Mouse (Mus musculus) adrenal gland, adult 2 months (tissue): Measurements from ENCODE around the gene Aox4. TPM values are rescaled to one million over a fixed set of nuclear protein-coding genes. Genes with fewer than 3 reads are reported as not detected.

ENCODE experiments used
- DNase-seq: peaks from one replicate; pipeline ENCODE4 v3.0.0; 2021
- polyA plus RNA-seq: library from polyadenylated mRNA; depleted of rRNA; stranded (reverse); fragments of >200 nt; gene quantifications from 2 replicates; pipeline ENCODE4 v1.2.3, GENCODE M21; 2012
- total RNA-seq, 2 experiments: library from RNA; stranded (reverse); gene quantifications; 2 replicates each; pipeline ENCODE4 v1.2.3; 2021

Gene Aox4
- total and polyA plus RNA-seq, 3 experiments = 0.10 TPM; not detected in 2

- DNase-seq = no peak
Measured at GRCm38 (mm10) chr1:58244487-58244886, 34.3 kb downstream of the Aox4 start.

DNA sequence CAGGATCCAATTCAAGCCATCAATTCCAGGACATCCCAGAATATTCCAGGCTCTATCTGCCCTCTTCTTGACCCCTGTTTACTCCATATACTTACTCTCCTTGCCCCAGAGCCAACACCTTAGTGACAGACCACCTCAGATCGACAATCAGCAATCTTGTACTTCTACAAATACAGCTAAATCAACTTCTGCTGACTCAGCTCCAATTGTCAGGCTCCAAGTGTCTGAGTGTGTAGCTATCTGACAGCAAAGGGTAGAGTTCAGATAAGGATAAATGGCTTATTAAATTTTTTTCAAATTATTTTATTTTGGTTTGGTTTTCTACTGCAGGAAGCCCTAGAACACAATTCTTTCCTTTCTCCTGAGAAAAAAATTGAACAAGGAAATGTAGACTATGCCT lies 38.3 kb downstream of the Aox4 start:
- no peak for DNase-seq

GRCm38 (mm10) chr1:58253466-58253865 lies 43.3 kb downstream of the Aox4 start:
- DNase-seq = no peak

DNA sequence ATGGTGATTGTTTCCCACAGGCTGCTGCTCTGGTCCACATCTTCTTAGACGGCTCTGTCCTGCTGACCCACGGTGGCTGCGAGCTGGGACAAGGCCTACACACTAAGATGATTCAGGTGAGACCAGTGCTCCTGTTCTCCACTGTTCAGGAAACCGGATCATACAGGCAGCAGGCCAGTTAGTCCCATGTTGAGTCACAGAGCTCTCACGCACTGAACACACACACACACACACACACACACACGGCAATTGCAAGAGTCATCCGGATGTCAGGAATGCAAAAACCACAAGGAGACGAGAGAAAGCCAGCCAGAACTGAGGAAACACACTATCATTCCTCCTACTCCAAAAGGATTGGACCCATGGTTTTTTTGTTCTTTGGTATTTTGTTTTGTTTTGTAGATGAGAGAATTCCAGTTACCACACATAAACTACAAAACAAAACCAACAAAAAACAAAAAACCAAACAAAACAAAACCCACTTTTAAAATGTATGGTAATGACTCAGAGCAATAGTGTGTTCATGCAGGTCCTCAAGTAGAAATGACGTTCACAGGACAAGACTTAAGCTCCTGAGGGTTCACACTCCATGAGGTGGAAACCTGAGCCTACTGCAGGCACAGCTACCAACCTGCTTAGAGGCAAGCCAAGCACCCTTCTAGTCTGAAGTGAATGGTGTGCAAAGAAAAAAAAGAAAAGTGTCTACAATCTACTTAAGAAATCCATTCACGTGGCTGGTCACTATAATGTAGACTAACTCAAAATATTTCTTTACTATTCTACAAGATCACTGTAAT lies 47.2 kb downstream of the Aox4 start:
- DNase-seq = no peak

DNA sequence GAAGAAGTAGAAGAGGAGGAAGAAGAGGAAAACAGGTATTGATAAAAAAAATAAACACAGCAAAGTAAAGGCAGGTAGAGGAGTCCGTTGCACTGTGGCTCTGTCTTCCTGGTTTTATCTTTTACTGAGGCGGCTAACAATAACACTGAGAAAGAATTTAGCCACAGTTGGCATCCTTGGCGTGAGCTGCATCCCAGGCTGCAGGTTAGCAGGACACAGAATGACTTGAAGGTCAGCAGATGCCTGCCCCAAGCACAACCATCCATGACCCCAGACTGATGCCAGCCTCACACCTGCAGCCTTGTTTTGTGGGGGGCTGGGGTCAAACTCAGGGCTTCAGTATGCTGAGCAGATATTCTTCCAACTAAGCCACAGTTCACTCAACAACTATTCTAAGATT lies 50.1 kb downstream of the Aox4 start:
- DNase-seq = no peak

DNA sequence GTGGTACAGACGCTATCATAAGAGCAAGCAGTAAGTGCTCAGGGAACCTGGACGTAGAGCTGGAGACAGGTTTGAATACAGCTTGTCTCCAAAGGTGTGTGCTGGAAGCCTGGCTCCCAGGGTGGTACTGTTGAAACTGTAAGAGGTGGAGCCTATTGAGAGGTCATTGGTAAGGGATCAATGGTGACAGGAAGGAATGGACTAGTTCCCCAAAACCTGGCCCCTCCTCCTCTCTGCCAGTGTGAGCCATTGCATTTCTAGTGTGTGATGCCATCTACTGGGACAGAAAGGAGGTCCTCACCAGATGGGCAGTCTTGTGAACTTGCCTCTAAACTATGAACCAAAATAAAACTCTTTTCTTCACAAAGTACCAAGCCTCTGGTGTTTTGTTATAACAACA lies 58.0 kb downstream of the Aox4 start:
- DNase-seq = no peak

- peak; percentile 32 for DNase-seq
Measured at GRCm38 (mm10) chr1:58270807-58271569, 60.8 kb downstream of the Aox4 start.

DNA sequence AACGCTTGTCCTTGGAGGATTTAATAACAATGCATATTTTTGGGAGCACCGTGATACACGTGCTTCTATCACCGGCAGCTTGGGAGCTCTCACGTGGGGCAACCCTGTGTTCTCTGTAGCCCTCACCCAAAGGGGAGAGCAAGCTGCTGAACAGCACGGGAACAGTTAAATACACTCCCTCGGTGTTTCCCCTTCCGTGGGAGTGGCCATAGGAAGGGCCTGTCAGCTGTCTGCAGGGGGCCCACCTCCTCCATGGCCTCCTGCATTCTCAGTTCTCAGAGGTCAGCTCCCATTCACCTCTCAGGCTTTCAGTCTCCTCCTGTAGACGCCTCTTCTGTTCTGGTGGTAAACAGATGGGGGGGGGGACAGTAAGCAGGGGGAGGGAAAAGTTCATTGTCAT lies 65.7 kb downstream of the Aox4 start:
- DNase-seq = no peak

DNA sequence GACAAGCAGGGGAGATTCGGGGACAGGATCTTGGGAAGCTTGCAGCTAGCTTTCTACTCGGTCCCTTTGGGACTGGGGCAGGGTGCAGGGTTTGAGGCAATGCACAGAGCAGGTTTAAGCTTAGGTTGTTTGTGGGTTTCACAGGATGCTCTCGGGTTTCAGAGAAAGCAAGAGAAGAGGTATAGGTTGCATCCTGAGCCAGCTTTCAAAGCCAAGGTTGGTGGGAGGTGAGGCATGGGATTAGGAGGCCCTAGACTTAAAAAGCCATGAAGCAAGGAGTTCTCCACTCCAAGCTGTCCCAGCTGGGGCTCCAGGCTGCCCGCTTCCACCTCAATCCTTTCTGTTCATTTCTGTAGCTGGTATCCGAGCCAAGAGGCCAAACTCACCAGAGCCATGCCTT lies 67.8 kb downstream of the Aox4 start, which contains the start of gene Aox2:
Gene Aox2 (plus strand): TSS at position 301 of the 400 bp plus-strand sequence.
- no peak for DNase-seq

- no peak for DNase-seq
Measured at GRCm38 (mm10) chr1:58278513-58278912, 68.3 kb downstream of the Aox4 start.

DNA sequence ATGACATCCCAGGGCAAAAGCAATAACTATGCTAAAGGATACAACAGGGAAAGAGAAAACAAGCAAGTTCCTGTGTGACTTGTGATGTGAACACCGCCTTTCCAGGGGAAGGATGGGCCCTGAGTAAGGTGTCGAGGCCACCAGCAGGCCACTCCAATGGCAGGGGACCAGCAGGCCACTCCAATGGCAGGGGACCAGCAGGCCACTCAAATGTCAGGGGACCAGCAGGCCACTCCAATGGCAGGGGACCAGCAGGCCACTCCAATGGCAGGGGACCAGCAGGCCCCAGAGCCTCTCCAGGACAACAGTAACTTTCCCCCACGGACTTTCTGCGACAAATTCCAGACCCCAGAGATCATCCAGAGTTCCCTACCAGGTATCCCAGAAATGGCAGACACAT lies 70.2 kb downstream of the Aox4 start:
- no peak for DNase-seq

- no peak for DNase-seq
Measured at GRCm38 (mm10) chr1:58280939-58281624, 70.9 kb downstream of the Aox4 start.

DNA sequence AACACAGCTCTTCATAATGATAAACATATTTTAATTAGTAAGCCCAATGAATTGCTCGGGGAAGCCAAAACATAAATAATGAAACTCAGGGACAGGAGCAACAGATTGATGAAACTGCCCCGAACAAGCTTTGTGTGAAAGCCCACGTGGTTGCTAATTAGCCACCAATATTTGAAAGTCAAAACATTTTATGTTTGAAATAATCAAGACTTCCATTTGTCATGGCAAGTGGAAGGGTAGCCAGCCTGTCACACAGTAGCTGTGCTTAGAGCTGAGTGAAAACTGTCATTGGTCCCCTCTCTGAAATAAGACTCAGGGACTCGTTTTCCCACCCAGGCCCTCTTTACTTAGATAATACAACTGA lies 71.4 kb downstream of the Aox4 start:
- DNase-seq = no peak

- DNase-seq = no peak
Measured at GRCm38 (mm10) chr1:58284505-58284904, 74.3 kb downstream of the Aox4 start.

- DNase-seq = no peak
Measured at GRCm38 (mm10) chr1:58288091-58288490, 77.9 kb downstream of the Aox4 start.

DNA sequence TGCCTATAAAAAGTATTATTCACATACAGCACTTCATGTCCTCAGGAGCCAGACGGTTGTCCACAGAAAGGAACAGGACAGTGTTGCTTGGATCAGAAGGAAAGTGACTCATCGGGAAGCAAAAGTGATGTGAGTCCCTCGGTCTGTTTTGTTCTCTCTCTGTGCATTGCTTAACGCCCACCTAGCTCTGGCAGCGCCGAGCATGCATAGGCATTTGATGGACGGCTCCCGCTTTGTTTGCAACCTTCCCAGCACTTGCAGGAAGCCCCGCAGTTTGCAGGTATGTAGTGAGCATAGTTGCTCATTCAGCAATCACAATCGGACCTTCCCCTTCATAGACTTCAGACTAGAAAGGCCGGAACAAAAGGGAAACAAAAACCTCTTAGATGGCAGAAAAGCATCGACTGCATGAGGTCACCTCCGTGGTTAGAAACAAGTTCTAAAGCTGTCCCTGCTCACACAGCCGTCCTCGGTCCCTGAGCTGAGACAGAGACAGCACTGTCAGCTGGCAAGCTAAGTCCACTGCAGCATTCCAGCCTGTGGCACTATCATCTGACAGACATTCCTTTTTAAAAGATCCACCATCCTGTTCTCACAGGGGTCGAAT lies 79.8 kb downstream of the Aox4 start:
- no peak for DNase-seq

GRCm38 (mm10) chr1:58291394-58292300 lies 81.5 kb downstream of the Aox4 start:
- no peak for DNase-seq

- DNase-seq = no peak
Measured at GRCm38 (mm10) chr1:58294730-58295129, 84.5 kb downstream of the Aox4 start.

DNA sequence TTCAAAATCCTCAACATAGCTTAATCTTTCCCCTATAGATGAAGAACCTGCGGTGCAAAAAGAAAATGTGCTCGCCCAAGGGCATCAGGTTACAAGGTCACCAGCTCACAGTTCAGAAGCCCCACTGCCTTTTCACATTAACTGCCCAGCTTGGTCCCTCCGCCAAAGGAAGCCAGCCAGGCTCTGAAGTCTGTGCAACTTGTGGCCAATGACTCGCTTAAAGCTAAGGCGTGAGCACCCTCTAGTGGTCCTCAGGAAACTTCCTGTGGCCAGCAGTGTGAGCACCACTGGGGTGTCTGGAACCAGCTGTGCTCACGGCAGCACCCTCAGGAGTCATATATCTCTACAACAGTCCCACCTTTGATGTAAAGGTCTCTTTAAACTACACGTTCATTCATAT lies 86.1 kb downstream of the Aox4 start:
- peak; percentile 74 for DNase-seq

- no peak for DNase-seq
Measured at GRCm38 (mm10) chr1:58296821-58297220, 86.6 kb downstream of the Aox4 start.

GRCm38 (mm10) chr1:58298347-58298746 lies 88.2 kb downstream of the Aox4 start:
- DNase-seq = peak; percentile 51
